Mouse (Mus musculus) embryo, embryonic 11.5 days (tissue): ENCODE measurements at regions not wholly inside any gene's neighbourhood (a gene's known extent, or its start where the extent isn't known, plus 50 kb on each side); places are given as distances from the start of the nearest gene placed in this dataset.
"Not testable (repeated sequence)": the region's sequence is repeated elsewhere in the genome, so short reads cannot be mapped to it uniquely, and the experiment has no call there.

Experiments used
- DNase-seq: peaks from one replicate; pipeline ENCODE4 v3.0.0-alpha.2; 2012; ENCODE audit warnings: low read depth, low spot score

- no peak for DNase-seq
Observed at GRCm38 (mm10) chr9:53045788-53046187, 202.1 kb downstream of the Ddx10 start.

DNA sequence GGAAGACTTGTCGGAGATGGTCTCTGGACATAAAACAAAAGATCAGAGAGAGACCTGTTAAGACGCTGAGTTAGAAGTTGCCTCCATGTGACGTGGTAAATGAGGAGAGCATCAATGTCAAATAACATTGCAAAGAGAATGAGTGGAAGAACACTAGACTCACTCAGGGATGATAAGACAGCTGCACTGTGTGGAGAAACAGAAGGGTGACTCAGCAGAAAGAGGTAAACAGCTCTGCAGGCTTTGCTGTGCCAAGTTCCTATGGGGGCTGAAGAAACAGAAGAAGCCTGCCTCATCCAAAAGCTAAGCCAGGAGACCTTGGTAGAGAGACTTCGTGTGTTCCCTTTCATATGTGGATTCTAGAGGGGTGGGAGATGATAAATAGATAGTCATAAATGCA, 214.1 kb downstream of the Ddx10 start:
- no peak for DNase-seq

DNA sequence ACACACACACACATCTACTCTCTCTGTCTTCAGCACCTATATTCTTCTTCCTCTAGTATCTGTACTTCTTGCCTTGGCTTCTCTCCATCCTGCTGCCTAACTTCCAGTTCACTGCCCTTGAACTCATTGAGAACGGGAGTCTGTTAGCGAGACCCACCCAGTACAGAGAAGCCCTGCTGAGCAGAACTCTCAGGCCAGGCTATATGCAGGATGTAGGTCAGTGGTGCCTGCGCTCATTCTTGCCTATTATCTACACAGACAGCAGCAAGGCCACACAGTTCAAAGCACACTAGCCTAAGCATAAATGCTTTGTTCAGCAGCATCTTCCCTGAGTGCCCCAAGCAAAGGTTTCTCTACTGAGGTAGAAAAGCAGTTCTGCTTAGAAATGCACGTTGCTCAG, 225.8 kb downstream of the Ddx10 start:
- no peak for DNase-seq

DNA sequence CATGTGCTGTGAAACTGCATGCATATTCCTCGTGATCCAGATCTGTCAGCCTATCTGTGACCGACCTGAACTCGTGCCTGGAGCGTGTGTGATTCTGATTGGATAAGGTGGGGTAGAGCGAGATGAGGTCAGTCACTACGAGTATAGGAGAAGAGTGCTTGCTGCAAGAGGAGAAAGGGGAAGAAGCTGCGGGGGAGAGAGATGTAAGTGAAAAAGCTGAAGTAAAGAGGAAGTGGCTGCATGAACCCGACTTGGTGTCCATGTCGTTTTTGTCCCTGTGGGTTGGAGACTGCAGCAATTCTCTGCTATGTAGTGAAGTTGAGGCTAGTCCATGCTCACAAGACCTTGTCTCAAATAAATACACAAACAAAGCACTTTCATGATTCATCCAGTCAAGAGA, 237.1 kb downstream of the Ddx10 start:
- no peak for DNase-seq

- no peak for DNase-seq
Observed at GRCm38 (mm10) chr9:53007395-53007794, 240.5 kb downstream of the Ddx10 start.

GRCm38 (mm10) chr9:53006085-53006484, 241.8 kb downstream of the Ddx10 start:
- no peak for DNase-seq

- no peak for DNase-seq
Observed at GRCm38 (mm10) chr9:53004253-53004978, 243.4 kb downstream of the Ddx10 start.

GRCm38 (mm10) chr9:52976041-52976440, 271.8 kb downstream of the Ddx10 start:
- DNase-seq: no peak

DNA sequence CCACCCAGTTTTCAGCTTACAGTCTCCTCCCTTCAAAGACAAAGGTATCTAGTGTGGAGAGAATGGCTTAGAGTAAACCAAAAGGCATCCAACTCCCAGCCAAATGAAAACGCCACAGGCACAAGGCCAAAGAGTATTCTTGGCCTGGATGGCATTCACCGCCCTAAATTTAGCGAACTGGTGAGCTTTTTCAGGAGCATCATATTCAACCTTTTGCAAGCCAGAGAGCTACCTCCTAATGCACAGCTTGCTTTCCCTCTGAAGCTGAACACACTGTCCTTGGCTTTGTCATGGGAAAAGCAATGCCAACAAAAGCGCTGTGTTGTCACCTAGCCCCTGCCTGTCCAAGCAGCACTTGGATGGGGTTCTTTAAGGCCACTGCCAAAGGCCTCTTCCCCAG, 282.2 kb downstream of the Ddx10 start:
- DNase-seq: no peak

- DNase-seq: no peak
Observed at GRCm38 (mm10) chr9:52959668-52960067, 280.1 kb upstream of the AI593442 start.

DNA sequence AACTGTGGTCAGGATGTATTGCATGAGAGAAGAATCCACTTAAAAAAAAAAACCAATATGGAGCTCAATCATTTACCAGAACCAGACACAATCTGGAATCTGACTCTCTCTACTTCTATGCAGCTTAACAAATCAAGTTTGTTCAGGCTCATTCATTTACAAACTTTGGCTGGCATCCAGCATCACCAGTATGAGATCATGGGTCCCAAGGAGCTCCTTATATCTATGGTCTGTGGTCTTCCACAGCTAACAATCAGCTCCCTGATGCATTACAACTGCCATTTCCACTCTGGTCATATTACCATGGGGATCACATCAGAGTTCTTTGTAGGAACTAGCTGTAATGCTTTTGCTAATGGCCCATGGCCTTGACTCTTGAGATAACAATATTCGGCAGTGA, 277.7 kb upstream of the AI593442 start:
- no peak for DNase-seq

- no peak for DNase-seq
Observed at GRCm38 (mm10) chr9:52944081-52944480, 264.5 kb upstream of the AI593442 start.

DNA sequence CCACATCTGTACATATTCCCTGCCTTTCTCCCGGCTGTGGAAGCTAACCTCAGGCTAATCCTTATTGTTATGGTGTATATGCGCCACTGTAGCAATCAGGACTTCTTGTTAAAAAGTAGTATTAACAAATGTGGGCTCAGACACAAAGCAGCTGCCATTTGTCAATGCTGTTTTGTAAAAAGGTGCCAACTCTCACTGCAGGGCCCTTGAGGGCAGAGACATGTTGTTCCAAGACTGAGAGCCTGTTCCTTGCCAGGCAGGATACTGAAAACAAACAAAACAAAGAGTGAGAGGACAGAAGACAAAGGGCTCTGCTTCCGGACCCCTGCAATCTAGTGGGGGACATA, 262.0 kb upstream of the AI593442 start:
- no peak for DNase-seq

- peak; percentile 14 for DNase-seq
Observed at GRCm38 (mm10) chr9:52940964-52941636, 261.5 kb upstream of the AI593442 start.

DNA sequence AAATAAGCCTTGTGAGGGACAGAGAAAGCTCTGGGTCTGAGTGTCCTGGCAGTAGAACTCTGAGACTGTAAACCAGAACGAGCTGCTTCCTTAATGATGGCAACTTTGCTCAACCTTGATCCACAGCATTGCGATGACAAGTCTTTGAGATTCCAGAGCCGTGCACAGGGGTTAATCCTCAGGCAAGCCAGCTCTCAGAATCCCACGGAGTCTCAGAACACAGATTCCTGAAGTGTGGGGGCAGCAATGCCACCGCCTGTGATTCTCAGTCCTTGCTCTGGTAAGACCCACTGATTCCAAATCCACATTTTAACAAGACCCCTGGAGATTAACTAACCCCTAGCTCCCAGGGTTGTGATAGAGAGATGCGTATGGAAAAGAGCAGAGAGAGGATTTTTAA, 255.5 kb upstream of the AI593442 start:
- DNase-seq: no peak

- DNase-seq: no peak
Observed at GRCm38 (mm10) chr9:52917516-52917915, 237.9 kb upstream of the AI593442 start.

DNA sequence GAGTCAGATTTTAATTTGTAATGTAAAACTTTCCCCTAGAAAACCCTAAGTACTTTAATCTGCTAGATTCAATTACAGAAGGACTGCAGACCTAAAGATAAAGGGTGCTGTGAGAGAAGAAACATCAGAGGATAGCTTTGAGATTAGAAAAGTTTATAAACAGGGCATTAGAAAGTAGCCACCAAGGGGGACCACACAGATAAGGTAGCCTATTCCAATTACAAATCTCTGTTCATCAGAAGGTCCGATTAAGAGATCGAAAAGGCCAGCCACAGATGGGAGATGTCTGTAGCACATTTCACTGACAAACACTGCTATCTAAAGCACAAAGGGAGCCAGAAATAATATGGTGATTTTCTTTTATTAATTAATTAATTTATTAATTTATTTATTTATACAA, 209.1 kb upstream of the AI593442 start:
- DNase-seq: not testable (repeated sequence)

DNA sequence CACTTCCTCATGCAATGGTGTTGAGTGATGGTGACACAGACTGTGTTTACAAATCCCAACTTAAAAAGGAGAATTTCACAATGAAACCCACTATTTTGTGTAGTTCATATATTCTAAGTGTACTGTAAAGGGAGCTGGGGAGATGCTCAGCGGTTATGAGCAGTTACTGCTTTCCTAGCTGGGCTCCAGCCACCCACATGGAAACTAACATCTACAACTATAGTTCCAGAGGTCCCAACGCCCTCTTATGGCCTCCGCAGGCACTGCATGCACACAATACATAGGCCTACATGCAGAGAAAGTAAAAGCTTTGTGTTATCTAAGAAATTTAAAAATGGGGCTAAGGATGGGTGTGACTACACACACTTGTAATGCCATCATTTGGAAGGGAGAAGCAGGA, 208.4 kb upstream of the AI593442 start:
- not testable (repeated sequence) for DNase-seq

GRCm38 (mm10) chr9:52867236-52867635, 187.7 kb upstream of the AI593442 start:
- DNase-seq: no peak

- no peak for DNase-seq
Observed at GRCm38 (mm10) chr9:52860327-52860726, 180.7 kb upstream of the AI593442 start.

DNA sequence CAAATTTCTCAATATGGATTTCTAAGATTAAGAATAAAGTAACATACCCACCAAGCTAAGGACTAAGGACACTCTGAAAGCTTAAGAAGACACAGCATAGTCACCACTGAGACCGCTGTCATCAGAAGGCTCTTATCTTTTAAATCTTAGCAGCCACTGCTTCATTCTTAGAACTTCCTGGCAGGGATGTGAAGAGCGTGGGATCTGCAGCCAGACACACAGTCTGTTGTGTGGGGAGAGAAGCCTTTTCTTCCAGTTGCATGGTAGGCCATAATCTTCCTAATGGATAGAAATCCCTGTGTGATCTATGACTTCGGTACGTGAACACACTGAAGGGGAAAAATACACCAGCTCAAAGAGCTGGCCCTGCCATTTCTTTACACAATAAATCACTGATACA, 178.8 kb upstream of the AI593442 start:
- no peak for DNase-seq

GRCm38 (mm10) chr9:52853338-52853737, 173.8 kb upstream of the AI593442 start:
- DNase-seq: no peak

DNA sequence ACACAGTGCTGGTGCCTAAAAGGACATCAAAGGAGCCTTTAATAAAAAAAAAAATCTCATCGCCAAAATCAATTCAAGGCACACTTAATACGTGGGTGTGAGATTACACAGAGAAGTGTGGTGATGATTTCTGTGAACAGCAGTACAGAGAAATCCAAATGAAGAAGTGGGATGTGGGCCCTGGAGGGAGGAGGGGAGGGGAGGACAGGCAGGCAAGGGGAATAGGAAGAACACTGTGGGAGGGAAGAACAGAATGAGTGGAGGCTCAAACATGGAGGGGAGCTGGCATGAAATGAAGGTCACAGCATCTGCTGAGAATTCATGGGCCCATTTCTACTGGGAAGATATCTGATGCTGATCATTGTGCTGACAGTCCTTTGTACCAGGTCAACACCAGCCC, 171.0 kb upstream of the AI593442 start:
- no peak for DNase-seq

DNA sequence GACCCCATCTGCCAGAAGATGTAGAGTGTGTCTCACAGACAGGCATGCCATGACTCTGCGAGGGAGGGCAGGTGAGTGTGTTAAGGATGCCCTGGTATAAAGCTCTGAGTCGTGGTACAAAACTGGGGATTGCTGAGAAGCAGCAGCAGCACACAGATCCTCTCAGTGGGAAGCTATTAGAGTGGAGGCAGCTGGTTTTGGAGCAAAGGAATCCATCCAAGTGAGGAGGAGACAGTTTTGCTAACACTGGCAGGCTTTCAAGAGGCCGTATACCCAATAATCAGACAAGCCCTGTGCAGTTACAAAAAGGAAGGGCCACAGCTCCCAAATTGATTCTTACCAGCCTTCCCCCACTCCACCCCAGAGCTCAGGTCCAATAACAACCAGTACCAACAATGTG, 170.4 kb upstream of the AI593442 start:
- no peak for DNase-seq
